Mouse (Mus musculus): ENCODE data around the gene Ptprh.
"Not testable (repeated sequence)": the region's sequence is repeated elsewhere in the genome, so short reads cannot be mapped to it uniquely, and the experiment has no call there.

GRCm38 (mm10) chr7:4530166-4530565 is 73.7 kb downstream of the Ptprh start:
- not testable (repeated sequence) for TF ChIP-seq CTCF (IDR thresholded peaks at IDR 0.05; ENCODE audit: borderline replicate concordance, insufficient read depth, low read depth, low read length); POLR2A (IDR thresholded peaks at IDR 0.05; ENCODE audit: borderline replicate concordance, insufficient read depth, low read length)

All from cerebellum, adult 2 months (tissue).